Mouse (Mus musculus) frontal cortex, postnatal 25 days (tissue): Measurements from ENCODE around the gene Selenov.

Source experiments
- DNase-seq, 2 experiments: peaks; one replicate each; pipeline ENCODE4 v3.0.0; 2022; ENCODE audit warnings: low spot score in 2 of 2

Selenov gene

GRCm38 (mm10) chr7:28290638-28291590 lies at the start of gene Selenov:
Gene Selenov (minus strand): TSS chr7:28291186.
- no peak for DNase-seq

GRCm38 (mm10) chr7:28339213-28339917 lies 48.4 kb upstream of the Selenov start:
- no peak for DNase-seq

GRCm38 (mm10) chr7:28338108-28338998 lies 47.4 kb upstream of the Selenov start, which contains the start of gene Supt5:
Gene Supt5 (minus strand): TSS chr7:28338746.
- DNase-seq, result peak; percentile 93

GRCm38 (mm10) chr7:28335471-28335870 lies 44.5 kb upstream of the Selenov start:
- DNase-seq, result no peak

- DNase-seq, result no peak
Measured at GRCm38 (mm10) chr7:28334534-28334933, 43.5 kb upstream of the Selenov start.

- no peak for DNase-seq
Measured at GRCm38 (mm10) chr7:28328260-28328659, 37.3 kb upstream of the Selenov start.

GRCm38 (mm10) chr7:28326457-28326856 lies 35.5 kb upstream of the Selenov start:
- DNase-seq, result no peak

- DNase-seq, result no peak
Measured at GRCm38 (mm10) chr7:28325293-28325692, 34.3 kb upstream of the Selenov start.

GRCm38 (mm10) chr7:28321974-28322720 lies 31.2 kb upstream of the Selenov start:
- DNase-seq, result no peak

GRCm38 (mm10) chr7:28318714-28319113 lies 27.7 kb upstream of the Selenov start:
- DNase-seq, result no peak

GRCm38 (mm10) chr7:28318036-28318435 lies 27.1 kb upstream of the Selenov start:
- no peak for DNase-seq

GRCm38 (mm10) chr7:28311926-28312543 lies 21.0 kb upstream of the Selenov start, which contains the start of gene Timm50:
Gene Timm50 (minus strand): TSS chr7:28312072.
- DNase-seq, result peak; percentile 95 to 99

GRCm38 (mm10) chr7:28311151-28311925 lies 20.4 kb upstream of the Selenov start:
- no peak for DNase-seq

- no peak for DNase-seq
Measured at GRCm38 (mm10) chr7:28309737-28310136, 18.8 kb upstream of the Selenov start.

GRCm38 (mm10) chr7:28306216-28306615 lies 15.2 kb upstream of the Selenov start:
- no peak for DNase-seq

GRCm38 (mm10) chr7:28305641-28306040 lies 14.7 kb upstream of the Selenov start:
- no peak for DNase-seq

GRCm38 (mm10) chr7:28301616-28302433 lies 10.8 kb upstream of the Selenov start, which contains the start of gene Dll3:
Gene Dll3 (minus strand): TSS chr7:28302238.
- DNase-seq, result no peak

- no peak for DNase-seq
Measured at GRCm38 (mm10) chr7:28298837-28299625, 8.0 kb upstream of the Selenov start.
